Mouse (Mus musculus) C2C12 (cell line): ENCODE data around the gene Cryz. TPM values are rescaled to one million over a fixed set of nuclear protein-coding genes. Genes with fewer than 3 reads are reported as not detected.
A peak's percentile ranks its signal among the peaks of the same experiment; 100 is the strongest.

Source experiments
- H3K27me3 ChIP-seq: one replicate; pipeline ENCODE4 v1.6.1; 2011; ENCODE audit not compliant: control insufficient read depth, insufficient read depth, insufficient read length
- H3K36me3 ChIP-seq: one replicate; pipeline ENCODE4 v1.6.1; 2011; ENCODE audit not compliant: control insufficient read depth, insufficient read depth
- H3K4me3 ChIP-seq: one replicate; pipeline ENCODE4 v1.5.1; 2011; ENCODE audit warnings: mild to moderate bottlenecking, control low read depth; ENCODE audit not compliant: poor library complexity, insufficient read depth, severe bottlenecking
- H3K79me2 ChIP-seq: one replicate; pipeline ENCODE4 v1.6.1; 2011; ENCODE audit not compliant: control insufficient read depth, insufficient read depth
- H3K79me3 ChIP-seq: one replicate; pipeline ENCODE4 v1.6.1; 2011; ENCODE audit warnings: low read depth, control low read depth
- H3ac ChIP-seq: one replicate; pipeline ENCODE3; 2011; ENCODE audit warnings: low read depth; ENCODE audit not compliant: control insufficient read depth, insufficient read length
- CEBPB ChIP-seq: IDR thresholded peaks from one replicate; pipeline ENCODE4 v1.6.1; 2011; ENCODE audit warnings: low read depth, mild to moderate bottlenecking, control low read depth, moderate library complexity
- CTCF ChIP-seq: IDR thresholded peaks from one replicate; pipeline ENCODE4 v1.5.1; 2011; ENCODE audit not compliant: control insufficient read depth, insufficient read depth, insufficient read length
- FOSL1 ChIP-seq: IDR thresholded peaks from one replicate; pipeline ENCODE4 v1.8.0; 2011; ENCODE audit warnings: mild to moderate bottlenecking, low read length; ENCODE audit not compliant: poor library complexity, insufficient read depth, severe bottlenecking
- MAX ChIP-seq: IDR thresholded peaks from one replicate; pipeline ENCODE4 v1.6.1; 2011; ENCODE audit warnings: mild to moderate bottlenecking, control low read depth
- MYOD1 ChIP-seq: IDR thresholded peaks from one replicate; pipeline ENCODE4 v1.6.1; 2011; ENCODE audit warnings: low read depth; ENCODE audit not compliant: control insufficient read depth, insufficient read length
- MYOG ChIP-seq: IDR thresholded peaks from one replicate; pipeline ENCODE4 v1.6.1; 2011; ENCODE audit not compliant: control insufficient read depth, insufficient read length; ENCODE audit errors: extremely low read depth
- USF1 ChIP-seq: IDR thresholded peaks from one replicate; pipeline ENCODE4 v1.6.1; 2011; ENCODE audit warnings: low read depth, mild to moderate bottlenecking, control low read depth, moderate library complexity
- polyA plus RNA-seq: library from polyadenylated mRNA; unstranded; fragments of >200 nt; fragmentation: generic; extraction: Trizol; gene quantifications from one replicate; pipeline ENCODE4 v1.2.1, GENCODE M21; 2012; ENCODE audit warnings: missing spikeins

Gene Cryz
- polyA plus RNA-seq, 1 experiment, result 20.8 TPM

DNA sequence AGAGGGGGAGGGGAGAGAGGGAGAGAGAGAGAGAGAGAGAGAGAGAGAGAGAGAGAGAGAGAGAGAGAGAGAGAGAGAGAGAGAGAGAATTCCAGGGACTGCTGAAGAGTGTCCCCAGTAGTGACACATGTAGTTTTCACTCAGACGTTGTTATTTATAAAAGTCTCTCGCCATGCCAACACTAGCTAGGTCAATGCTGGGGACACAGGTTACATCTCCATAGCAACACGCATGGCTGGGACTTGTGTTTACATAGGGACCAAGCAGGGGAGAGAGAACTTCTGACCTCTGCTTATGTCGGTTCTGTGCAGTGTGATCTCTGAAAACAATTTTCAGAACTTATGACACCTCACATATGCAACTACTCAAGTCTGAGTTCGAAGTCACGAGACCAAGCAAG lies 57.8 kb downstream of the Cryz start:
- H3K36me3 ChIP-seq, result no peaks in the 10 kb centered on the region
- H3K79me2 ChIP-seq, result no peaks in the 10 kb centered on the region
- no peak overlapping the region for H3ac ChIP-seq
- no peak overlapping the region for H3K4me3 ChIP-seq
- H3K27me3 ChIP-seq, result no peaks in the 10 kb centered on the region
- TF ChIP-seq USF1 (no peak), MYOG (no peak), MYOD1 (no peak), CTCF (no peak), MAX (no peak), CEBPB (no peak), FOSL1 (no peak)
- H3K79me3 ChIP-seq, result no peaks in the 10 kb centered on the region

DNA sequence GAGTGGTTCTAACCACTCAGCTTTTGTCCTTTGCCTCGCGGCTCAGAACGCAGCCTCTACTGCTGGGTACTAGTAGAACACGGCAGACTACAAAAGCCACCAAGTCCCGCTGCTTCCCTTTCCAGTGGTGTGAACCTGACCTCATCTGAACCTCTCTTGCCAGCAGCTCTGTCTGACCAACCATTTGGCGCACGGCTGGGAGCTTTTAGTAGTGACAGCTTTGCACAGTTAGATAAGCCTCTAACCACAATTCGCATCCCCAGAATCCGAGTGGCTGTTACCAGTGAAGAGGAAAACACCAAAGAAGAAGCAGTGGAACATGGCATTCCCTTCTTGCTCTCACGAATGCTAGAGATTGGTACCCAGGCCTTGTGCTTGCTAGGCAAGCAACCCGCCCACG lies 58.4 kb downstream of the Cryz start:
- H3K79me2 ChIP-seq, result no peaks in the 10 kb centered on the region
- no peaks in the 10 kb centered on the region for H3K79me3 ChIP-seq
- no peaks in the 10 kb centered on the region for H3K36me3 ChIP-seq
- no peak overlapping the region for H3K4me3 ChIP-seq
- no peak overlapping the region for H3ac ChIP-seq
- no peak for TF ChIP-seq MAX
- TF ChIP-seq MYOG, result no peak
- TF ChIP-seq CTCF, result no peak
- no peak for TF ChIP-seq MYOD1
- no peak for TF ChIP-seq CEBPB
- no peak for TF ChIP-seq FOSL1
- TF ChIP-seq USF1, result no peak
- H3K27me3 ChIP-seq, result no peaks in the 10 kb centered on the region

- Histone ChIP-seq H3ac (no peak overlapping the region), H3K36me3 (no peaks in the 10 kb centered on the region), H3K79me3 (no peaks in the 10 kb centered on the region), H3K4me3 (no peak overlapping the region), H3K79me2 (no peaks in the 10 kb centered on the region), H3K27me3 (no peaks in the 10 kb centered on the region)
- peak; percentile 46 for TF ChIP-seq CEBPB
- no peak for TF ChIP-seq CTCF
These were observed 59.2 kb downstream of the Cryz start for GRCm38 (mm10) chr3:154655711-154656110.

DNA sequence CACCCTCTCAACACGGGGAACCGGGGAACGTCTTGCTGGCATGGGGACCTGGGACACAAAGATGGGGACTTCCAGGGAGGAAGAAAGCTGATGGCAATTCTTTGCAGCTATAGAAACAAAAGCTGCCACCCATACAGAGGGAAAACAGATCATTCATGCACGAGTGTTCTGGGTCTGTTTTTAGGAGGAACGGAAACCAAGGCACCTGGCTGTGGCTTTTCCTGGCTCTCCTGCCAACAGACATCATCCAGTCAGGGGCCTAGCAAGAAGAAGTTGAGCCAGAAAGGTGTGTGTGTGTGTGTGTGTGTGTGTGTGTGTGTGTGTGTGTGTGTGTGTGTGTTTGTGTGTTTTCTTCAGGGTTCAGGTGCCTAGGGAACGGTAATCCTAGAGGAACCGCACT lies 67.0 kb downstream of the Cryz start, which contains the start of gene Erich3:
Gene Erich3, plus strand, starts transcription at position 315 of the 400 bp plus-strand sequence.
- Histone ChIP-seq H3K79me3 (no peaks in the 10 kb centered on the region), H3K36me3 (no peaks in the 10 kb centered on the region), H3K4me3 (no peak within 1 kb of the TSS), H3K79me2 (no peaks in the 10 kb centered on the region), H3K27me3 (no peaks in the 10 kb centered on the region), H3ac (no peak within 1 kb of the TSS)
- no peak for TF ChIP-seq MAX
- no peak for TF ChIP-seq MYOD1
- TF ChIP-seq CTCF, result no peak
- TF ChIP-seq MYOG, result no peak
- no peak for TF ChIP-seq CEBPB
- no peak for TF ChIP-seq FOSL1
- TF ChIP-seq USF1, result no peak

- H3K36me3 ChIP-seq, result no peaks in the 10 kb centered on the region
- no peak overlapping the region for H3ac ChIP-seq
- no peaks in the 10 kb centered on the region for H3K27me3 ChIP-seq
- H3K4me3 ChIP-seq, result no peak overlapping the region
- H3K79me3 ChIP-seq, result no peaks in the 10 kb centered on the region
- no peaks in the 10 kb centered on the region for H3K79me2 ChIP-seq
- TF ChIP-seq CTCF (no peak), MAX (no peak), FOSL1 (no peak), MYOD1 (no peak), CEBPB (no peak), USF1 (no peak), MYOG (no peak)
These were observed 67.6 kb downstream of the Cryz start for GRCm38 (mm10) chr3:154663976-154664581.

GRCm38 (mm10) chr3:154664636-154665035 lies 68.1 kb downstream of the Cryz start:
- no peaks in the 10 kb centered on the region for H3K27me3 ChIP-seq
- no peaks in the 10 kb centered on the region for H3K79me3 ChIP-seq
- H3ac ChIP-seq, result no peak overlapping the region
- TF ChIP-seq USF1 (no peak), MAX (no peak), CTCF (no peak), MYOD1 (no peak), FOSL1 (no peak), MYOG (no peak), CEBPB (no peak)
- no peaks in the 10 kb centered on the region for H3K79me2 ChIP-seq
- no peak overlapping the region for H3K4me3 ChIP-seq
- no peaks in the 10 kb centered on the region for H3K36me3 ChIP-seq
